Mouse (Mus musculus) C2C12 (cell line): Measurements from ENCODE around the gene Chchd10.

Experiments
- CTCF ChIP-seq: IDR thresholded peaks from one replicate; pipeline ENCODE4 v1.5.1; 2011; ENCODE audit not compliant: control insufficient read depth, insufficient read depth, insufficient read length
- MAX ChIP-seq: IDR thresholded peaks from one replicate; pipeline ENCODE4 v1.6.1; 2011; ENCODE audit warnings: mild to moderate bottlenecking, control low read depth

- TF ChIP-seq CTCF: no peak
- TF ChIP-seq MAX: no peak
Measured at GRCm38 (mm10) chr10:75893089-75893750, 39.7 kb upstream of the Chchd10 start, which contains the start of gene Derl3.
